Comparison of ENCODE assay signal across 9 mouse cellular contexts in genomic region chr11:98930127-98930601, GRCm38 (mm10). TPM values are rescaled to one million over a fixed set of nuclear protein-coding genes. Genes with fewer than 3 reads are reported as not detected.
DNase-seq lines count a peak whose midpoint lies in the region; ATAC-seq and TF ChIP-seq lines count a peak whose summit lies in the region.
"Had no signal": no experiment of that assay in that cellular context is flagged by ENCODE, and none has a peak within 500 bp of the region (broad histone marks: within the 10 kb centered on the region; RNA-seq: fewer than 3 reads in every experiment).

No protein-coding gene starts in this region.

- ATAC-seq in forebrain, embryonic 13.5 days, result no peak
- ATAC-seq in stomach, embryonic 16.5 days (ENCODE audit: insufficient read depth, low FRiP score), result peak; percentile 9; the same call in 1 of the 2 replicates

- no peak for TF ChIP-seq CTCF in gastrocnemius, adult 2 months (IDR thresholded peaks at IDR 0.05)

- peak overlapping the region; percentile 87 for H3K27ac ChIP-seq in gastrocnemius, adult 2 months
- H3K27ac ChIP-seq in forebrain, embryonic 13.5 days, result 0 out of 2 replicates have a peak overlapping the region, but pooled peaks have one; percentile 7
- peak overlapping the region; percentile 90 for H3K27ac ChIP-seq in stomach, embryonic 16.5 days (ENCODE audit: low read length)

- H3K4me3 ChIP-seq in gastrocnemius, adult 2 months, result no peak overlapping the region
- H3K4me3 ChIP-seq in forebrain, embryonic 13.5 days, result no peak overlapping the region
- H3K4me3 ChIP-seq in stomach, embryonic 16.5 days (replicated peaks; ENCODE audit: low read length), result peak overlapping the region; percentile 62; the same call in 1 of the 2 replicates
- H3K4me3 ChIP-seq: erythroblast, embryonic 14.5 days had no signal

- peak; percentile 58 for DNase-seq in gastrocnemius, adult 2 months
- no peak for DNase-seq in gastrocnemius, postnatal 14 days
- DNase-seq in MN1 (ENCODE audit: low spot score), result peak; percentile 76
- peak; percentile 67 for DNase-seq in kidney, postnatal 10 days
- no peak for DNase-seq in right cerebral cortex, adult 18-20 months
- DNase-seq in right cerebral cortex, postnatal 14 days, result no peak

- H3K27me3 ChIP-seq in forebrain, embryonic 13.5 days, result peaks cover 6% of the 10 kb centered on the region
- H3K27me3 ChIP-seq in stomach, embryonic 16.5 days (ENCODE audit: control insufficient read depth, insufficient read depth, low read length), result no peaks in the 10 kb centered on the region

- no peaks in the 10 kb centered on the region for H3K36me3 ChIP-seq in forebrain, embryonic 13.5 days (ENCODE audit: poor library complexity, severe bottlenecking)
- H3K36me3 ChIP-seq in stomach, embryonic 16.5 days (ENCODE audit: control insufficient read depth, insufficient read depth, low read length), result no peaks in the 10 kb centered on the region

- intact Hi-C loops in gastrocnemius, adult 2 months (cut with DNase I), result loop anchor here (2.0 kb wide), 1 partner anchor 37 kb away; no protein-coding TSS in a partner anchor
- intact Hi-C loops in gastrocnemius, postnatal 14 days (cut with DNase I; ENCODE audit: low total_unique reads), result no loop called here

- peak overlapping the region; percentile 74 for H3K4me2 ChIP-seq in forebrain, embryonic 13.5 days
- H3K4me2 ChIP-seq in stomach, embryonic 16.5 days (ENCODE audit: low read depth, low read length), result peak overlapping the region; percentile 72

- H3K4me1 ChIP-seq in forebrain, embryonic 13.5 days, result peaks cover 79% of the 10 kb centered on the region
- peaks cover 74% of the 10 kb centered on the region for H3K4me1 ChIP-seq in stomach, embryonic 16.5 days (ENCODE audit: control insufficient read depth, insufficient read depth, low read length)

- H3K9ac ChIP-seq in forebrain, embryonic 13.5 days, result no peak overlapping the region
- H3K9ac ChIP-seq in stomach, embryonic 16.5 days (ENCODE audit: low read length), result peak overlapping the region; percentile 68

- H3K9me3 ChIP-seq in forebrain, embryonic 13.5 days (replicated peaks), result no peaks in the 10 kb centered on the region
- no peaks in the 10 kb centered on the region for H3K9me3 ChIP-seq in stomach, embryonic 16.5 days (replicated peaks; ENCODE audit: control insufficient read depth, low read length)

- WGBS in forebrain, embryonic 13.5 days, result 48% methylated on average over 7 of the region's 7 CpGs
- WGBS in stomach, embryonic 16.5 days, result 27% methylated on average over 7 of the region's 7 CpGs

RNA-seq across cellular contexts. Expression of gene Rara, which starts 2.5 kb away (rescaled TPM):
- total RNA-seq in gastrocnemius, adult 2 months (2021), result 10 to 100 TPM; 10.2 to 12.4 TPM
- total RNA-seq in gastrocnemius, postnatal 14 days (2021), result 10 to 100 TPM; 13.7 to 19.7 TPM
- 8.7 and 10.2 TPM in 2 replicates for polyA plus RNA-seq in forebrain, embryonic 13.5 days (2015; fragmentation: Nextera tagmentation; extraction: Ambion mirVana)
- polyA plus RNA-seq in stomach, embryonic 16.5 days (2015; fragmentation: Nextera tagmentation; extraction: Ambion mirVana), result 28.8 and 30.1 TPM in 2 replicates

RNA-seq across cellular contexts. Expression of gene Cdc6, which starts 22.6 kb away (rescaled TPM):
- total RNA-seq in gastrocnemius, adult 2 months (2021), result under 1 TPM in 1 of 2 experiments, not detected in 1; 0.11 TPM
- 1 to 10 TPM in 1 of 2 experiments, under 1 TPM in 1; 0.78 to 1.3 TPM for total RNA-seq in gastrocnemius, postnatal 14 days (2021)
- polyA plus RNA-seq in forebrain, embryonic 13.5 days (2015; fragmentation: Nextera tagmentation; extraction: Ambion mirVana), result 23.0 and 26.9 TPM in 2 replicates
- polyA plus RNA-seq in stomach, embryonic 16.5 days (2015; fragmentation: Nextera tagmentation; extraction: Ambion mirVana), result 26.9 and 28.1 TPM in 2 replicates

RNA-seq across cellular contexts. Expression of gene Gjd3, which starts 52.7 kb away (rescaled TPM):
- not detected for total RNA-seq in gastrocnemius, adult 2 months (2021)
- total RNA-seq in gastrocnemius, postnatal 14 days (2021), result not detected
- polyA plus RNA-seq in forebrain, embryonic 13.5 days (2015; fragmentation: Nextera tagmentation; extraction: Ambion mirVana), result 0.21 TPM in 1 of 2 replicates, not detected in the other
- polyA plus RNA-seq in stomach, embryonic 16.5 days (2015; fragmentation: Nextera tagmentation; extraction: Ambion mirVana), result 0.44 TPM in 1 of 2 replicates, not detected in the other
- polyA plus RNA-seq: erythroblast, embryonic 14.5 days had no signal

Comparison
In these comparisons a context has a peak if more than half of its experiments do, and no peak if none do; other contexts are left out.
1. DNase-seq: peak in gastrocnemius, adult 2 months (single experiment), MN1 (single experiment) and kidney, postnatal 10 days (single experiment); none in gastrocnemius, postnatal 14 days (single experiment), right cerebral cortex, adult 18-20 months (single experiment) and right cerebral cortex, postnatal 14 days (single experiment).
2. H3K27ac ChIP-seq: peak in every context shown above with its lines; median percentile 90 in stomach, embryonic 16.5 days; 87 in gastrocnemius, adult 2 months; 7 in forebrain, embryonic 13.5 days.